Mouse (Mus musculus) midbrain, postnatal 0 days (tissue): Measurements from ENCODE around the gene Cdca5. TPM values are rescaled to one million over a fixed set of nuclear protein-coding genes. Genes with fewer than 3 reads are reported as not detected.

Experiments
- ATAC-seq: fragments of 200-750 bp; cut with Nextera tagmentation; 2 replicates; pipeline ENCODE4 v1.8.0; 2017; ENCODE audit warnings: moderate number of reproducible peaks, mild to moderate bottlenecking, moderate TSS enrichment, moderate library complexity; ENCODE audit not compliant: low FRiP score
- DNase-seq: peaks from one replicate; pipeline ENCODE4 v3.0.0-alpha.2; 2015; ENCODE audit warnings: low spot score
- H3K27ac ChIP-seq: fragments of 300-500 bp; sonication (generic); 2 replicates; pipeline ENCODE4 v1.5.1; 2014; ENCODE audit warnings: low read depth, mild to moderate bottlenecking, low read length, mixed read lengths
- H3K27me3 ChIP-seq: fragments of 300-500 bp; sonication (generic); 2 replicates; pipeline ENCODE4 v1.6.1; 2014; ENCODE audit warnings: low read length, control low read depth, mixed read lengths; ENCODE audit not compliant: insufficient read depth
- H3K36me3 ChIP-seq: fragments of 300-500 bp; sonication (generic); 2 replicates; pipeline ENCODE4 v1.6.1; 2014; ENCODE audit warnings: low read length, control low read depth, mixed read lengths; ENCODE audit not compliant: insufficient read depth
- H3K4me1 ChIP-seq: fragments of 300-500 bp; sonication (generic); 2 replicates; pipeline ENCODE4 v1.6.1; 2014; ENCODE audit warnings: mild to moderate bottlenecking, control low read depth, antibody characterized with exemption, low read length, mixed read lengths; ENCODE audit not compliant: insufficient read depth
- H3K4me2 ChIP-seq: fragments of 300-500 bp; sonication (generic); 2 replicates; pipeline ENCODE4 v1.6.1; 2014; ENCODE audit warnings: low read depth, mild to moderate bottlenecking, low read length, mixed read lengths; ENCODE audit not compliant: poor library complexity, severe bottlenecking
- H3K4me3 ChIP-seq: fragments of 300-500 bp; sonication (generic); 2 replicates; pipeline ENCODE4 v1.5.1; 2014; ENCODE audit warnings: low read depth, mild to moderate bottlenecking, low read length, moderate library complexity
- H3K9ac ChIP-seq: fragments of 300-500 bp; sonication (generic); replicated peaks from 2 replicates; pipeline ENCODE4 v1.6.1; 2014; ENCODE audit warnings: mild to moderate bottlenecking, low read length, moderate library complexity, mixed read lengths; ENCODE audit not compliant: poor library complexity, severe bottlenecking
- H3K9me3 ChIP-seq: fragments of 300-500 bp; sonication (generic); 2 replicates; pipeline ENCODE4 v1.6.1; 2016; ENCODE audit warnings: low read length, control low read depth
- CTCF ChIP-seq: IDR thresholded peaks from 2 replicates; pipeline ENCODE4 v1.5.1; 2016; ENCODE audit warnings: antibody characterized with exemption, mild to moderate bottlenecking
- WGBS: fragments of 180-500 bp; shearing (Covaris S2); extraction: QIAGEN DNeasy Blood & Tissue Kit; methylation state at CpG from one replicate; pipeline ENCODE4 v1.1.7; 2014; 5-methylcytosine and 5-hydroxymethylcytosine counted together
- polyA plus RNA-seq: library from polyadenylated mRNA; unstranded; fragments of >200 nt; fragmentation: Nextera tagmentation; extraction: Ambion mirVana; gene quantifications from 2 replicates; pipeline ENCODE4 v1.2.1, GENCODE M21; 2015
- total RNA-seq: library from RNA; depleted of rRNA; stranded (reverse); fragments of >200 nt; gene quantifications from 2 replicates; pipeline ENCODE4 v1.2.3, GENCODE M21; 2014

The Cdca5 gene
- total and polyA plus RNA-seq, 2 experiments from 2014 or later = 1.3 to 1.6 TPM

- 86% methylated on average over 11 of the region's 11 CpGs for WGBS
- DNase-seq = no peak
- no peak overlapping the region for H3K4me3 ChIP-seq
- no peak overlapping the region for H3K9ac ChIP-seq
- peaks cover 10% of the 10 kb centered on the region for H3K4me1 ChIP-seq
- TF ChIP-seq CTCF = no peak
- H3K36me3 ChIP-seq = peaks cover 56% of the 10 kb centered on the region
- no peak for ATAC-seq
- H3K27me3 ChIP-seq = no peaks in the 10 kb centered on the region
- no peak overlapping the region for H3K27ac ChIP-seq
- no peak overlapping the region for H3K4me2 ChIP-seq
- no peaks in the 10 kb centered on the region for H3K9me3 ChIP-seq
Measured at GRCm38 (mm10) chr19:6048681-6049410, 35.9 kb upstream of the Cdca5 start.

- H3K4me1 ChIP-seq = 0 out of 2 replicates have a peak, but pooled peaks cover 7% of the 10 kb centered on the region
- peaks cover 61% of the 10 kb centered on the region for H3K36me3 ChIP-seq
- 86% methylated on average over 7 of the region's 7 CpGs for WGBS
- DNase-seq = no peak
- no peak overlapping the region for H3K27ac ChIP-seq
- no peak for ATAC-seq
- no peak for TF ChIP-seq CTCF
- H3K4me3 ChIP-seq = no peak overlapping the region
- H3K9ac ChIP-seq = no peak overlapping the region
- no peaks in the 10 kb centered on the region for H3K9me3 ChIP-seq
- no peaks in the 10 kb centered on the region for H3K27me3 ChIP-seq
- H3K4me2 ChIP-seq = no peak overlapping the region
Measured at GRCm38 (mm10) chr19:6052516-6052915, 32.3 kb upstream of the Cdca5 start.

- H3K4me2 ChIP-seq = no peak overlapping the region
- H3K9ac ChIP-seq = no peak overlapping the region
- no peaks in the 10 kb centered on the region for H3K9me3 ChIP-seq
- H3K4me1 ChIP-seq = peaks cover 6% of the 10 kb centered on the region; the same call in 1 of the 2 replicates
- no peak overlapping the region for H3K4me3 ChIP-seq
- no peak for ATAC-seq
- H3K27me3 ChIP-seq = no peaks in the 10 kb centered on the region
- DNase-seq = no peak
- peaks cover 48% of the 10 kb centered on the region for H3K36me3 ChIP-seq
- H3K27ac ChIP-seq = no peak overlapping the region
- TF ChIP-seq CTCF = no peak
- 86% methylated on average over 5 of the region's 5 CpGs for WGBS
Measured at GRCm38 (mm10) chr19:6054296-6054695, 30.5 kb upstream of the Cdca5 start.

- WGBS = 57% methylated on average over 4 of the region's 4 CpGs
- H3K9me3 ChIP-seq = no peaks in the 10 kb centered on the region
- DNase-seq (no peak), ATAC-seq (no peak)
- peak overlapping the region; percentile 78 for H3K9ac ChIP-seq
- peaks cover 6% of the 10 kb centered on the region; the same call in 1 of the 2 replicates for H3K4me1 ChIP-seq
- peaks cover 24% of the 10 kb centered on the region for H3K36me3 ChIP-seq
- H3K4me3 ChIP-seq = peak overlapping the region; percentile 53
- no peaks in the 10 kb centered on the region for H3K27me3 ChIP-seq
- H3K27ac ChIP-seq = no peak overlapping the region
- no peak for TF ChIP-seq CTCF
- H3K4me2 ChIP-seq = peak overlapping the region; percentile 74
Measured at GRCm38 (mm10) chr19:6056696-6057095, 28.1 kb upstream of the Cdca5 start.

GRCm38 (mm10) chr19:6057313-6058096, 27.3 kb upstream of the Cdca5 start, which contains the start of the genes Mrpl49 and Fau:
TSS of gene Mrpl49 (minus strand) at chr19:6057785.
TSS of gene Fau (plus strand) at chr19:6057844.
- whole genome bisulfite sequencing = under 1% methylated on average over 63 of the region's 63 CpGs
- H3K4me3 ChIP-seq = peak within 1 kb of the TSS; percentile 53
- peak; percentile 99 for DNase-seq
- H3K27me3 ChIP-seq = no peaks in the 10 kb centered on the region
- H3K36me3 ChIP-seq = peaks cover 16% of the 10 kb centered on the region
- peak within 1 kb of the TSS; percentile 79 for H3K27ac ChIP-seq
- H3K9me3 ChIP-seq = no peaks in the 10 kb centered on the region
- peak within 1 kb of the TSS; percentile 85 for H3K9ac ChIP-seq
- H3K4me2 ChIP-seq = peak within 1 kb of the TSS; percentile 85
- peaks cover 12% of the 10 kb centered on the region for H3K4me1 ChIP-seq
- ATAC-seq = peak; percentile 89
- no peak for TF ChIP-seq CTCF

- Histone ChIP-seq H3K27ac (no peak overlapping the region), H3K4me3 (peak overlapping the region; percentile 53), H3K9ac (peak overlapping the region; percentile 85), H3K36me3 (peaks cover 7% of the 10 kb centered on the region), H3K9me3 (no peaks in the 10 kb centered on the region), H3K27me3 (no peaks in the 10 kb centered on the region), H3K4me2 (peak overlapping the region; percentile 85), H3K4me1 (peaks cover 13% of the 10 kb centered on the region)
- no peak for DNase-seq
- TF ChIP-seq CTCF = no peak
- 37% methylated on average over 5 of the region's 5 CpGs for WGBS
- no peak for ATAC-seq
Measured at GRCm38 (mm10) chr19:6058513-6058912, 26.3 kb upstream of the Cdca5 start.
